Mouse (Mus musculus) liver, adult 2 months (tissue): ENCODE results near the gene Soat1. TPM values are rescaled to one million over a fixed set of nuclear protein-coding genes. Genes with fewer than 3 reads are reported as not detected.

Experiments used
- DNase-seq: peaks from one replicate; pipeline ENCODE4 v3.0.0-alpha.2; 2011; ENCODE audit warnings: low read depth, low spot score; ENCODE audit errors: extremely low read depth
- H3K27ac ChIP-seq: fragments of 200-500 bp; replicated peaks from 2 replicates; pipeline ENCODE4 v1.5.1; 2012; ENCODE audit warnings: low read depth, mild to moderate bottlenecking, control low read depth, inconsistent platforms, low read length; ENCODE audit not compliant: insufficient read depth
- H3K27me3 ChIP-seq: fragments of 200-500 bp; 2 replicates; pipeline ENCODE4 v1.6.1; 2012; ENCODE audit warnings: mild to moderate bottlenecking, moderate library complexity, low read length, inconsistent platforms; ENCODE audit not compliant: control insufficient read depth, insufficient read depth
- H3K36me3 ChIP-seq: fragments of 200-500 bp; 2 replicates; pipeline ENCODE4 v1.6.1; 2012; ENCODE audit warnings: low read length, inconsistent platforms; ENCODE audit not compliant: control insufficient read depth, insufficient read depth
- H3K4me1 ChIP-seq: fragments of 200-500 bp; 2 replicates; pipeline ENCODE4 v1.6.1; 2011; ENCODE audit warnings: low read length; ENCODE audit not compliant: control insufficient read depth, insufficient read depth
- H3K4me3 ChIP-seq: fragments of 200-500 bp; 2 replicates; pipeline ENCODE4 v1.5.1; 2011; ENCODE audit warnings: low read depth, mild to moderate bottlenecking, control low read depth, low read length, moderate library complexity; ENCODE audit not compliant: insufficient read depth
- H3K79me2 ChIP-seq: fragments of 200-500 bp; 2 replicates; pipeline ENCODE4 v1.6.1; 2012; ENCODE audit warnings: inconsistent platforms, mild to moderate bottlenecking, low read length, moderate library complexity; ENCODE audit not compliant: control insufficient read depth, insufficient read depth
- H3K9ac ChIP-seq: fragments of 200-500 bp; 2 replicates; pipeline ENCODE4 v1.6.1; 2012; ENCODE audit warnings: low read depth, mild to moderate bottlenecking, control low read depth, inconsistent platforms, low read length
- CTCF ChIP-seq: fragments of 200-500 bp; IDR thresholded peaks from 2 replicates; pipeline ENCODE4 v1.5.1; 2011; ENCODE audit warnings: low read depth, low read length, control low read depth
- POLR2A ChIP-seq: fragments of 200-500 bp; IDR thresholded peaks from 2 replicates; pipeline ENCODE4 v1.6.1; 2011; ENCODE audit warnings: low read length, control low read depth; ENCODE audit not compliant: insufficient read depth; ENCODE audit errors: extremely low read depth
- WGBS: fragments of 180-500 bp; shearing (Covaris S2); methylation state at CpG from one replicate; pipeline ENCODE4 v1.1.7; 2018; 5-methylcytosine and 5-hydroxymethylcytosine counted together
- polyA plus RNA-seq: library from polyadenylated mRNA; depleted of rRNA; stranded (reverse); fragments of >200 nt; gene quantifications from 2 replicates; pipeline ENCODE4 v1.2.3, GENCODE M21; 2012
- total RNA-seq: library from RNA; depleted of rRNA; stranded (reverse); fragments of >200 nt; gene quantifications from 2 replicates; pipeline ENCODE4 v1.2.3, GENCODE M21; 2014

The Soat1 gene
- total and polyA plus RNA-seq, 2 experiments: 2.4 to 5.9 TPM

DNA sequence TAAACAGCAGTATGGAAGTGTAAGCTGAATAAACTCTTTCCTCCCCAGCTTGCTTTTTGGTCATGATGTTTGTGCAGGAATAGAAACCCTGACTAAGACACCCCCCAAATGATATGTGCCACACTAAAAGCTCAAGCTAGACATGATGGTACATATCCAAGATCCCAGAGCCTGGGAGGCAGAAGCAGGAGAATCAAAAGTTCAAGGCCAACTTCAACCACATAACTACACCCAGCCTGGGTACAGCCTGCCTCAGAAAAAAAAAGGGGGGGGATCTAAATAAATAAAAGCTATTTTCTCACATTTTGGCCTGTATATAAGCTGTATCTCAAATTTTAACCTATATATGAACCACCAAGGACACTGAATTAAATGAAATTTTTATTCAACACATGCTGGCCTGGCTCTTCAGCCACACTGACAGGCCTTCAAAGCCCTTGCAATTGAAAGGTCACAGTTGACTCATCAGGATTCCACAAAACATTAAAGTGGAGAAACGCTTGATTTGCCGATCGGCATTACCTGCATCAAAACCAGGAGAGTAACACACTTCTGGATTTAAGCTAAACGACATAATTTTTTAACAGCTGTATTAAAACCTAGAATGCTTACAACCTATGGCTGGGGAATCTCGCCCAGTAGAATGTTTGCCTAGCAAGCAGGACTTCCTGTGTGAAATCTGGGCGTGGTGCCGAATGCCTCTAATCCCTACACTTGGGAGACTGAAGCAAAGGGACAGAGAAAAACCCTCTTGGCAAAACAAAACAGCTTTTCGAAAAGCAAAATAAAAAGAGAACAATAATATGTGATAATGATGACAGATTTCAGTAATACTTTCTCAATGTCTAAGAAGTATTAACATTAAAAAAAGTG lies 9.9 kb downstream of the Soat1 start:
- Histone ChIP-seq H3K36me3 (no peaks in the 10 kb centered on the region), H3K27me3 (peaks cover 16% of the 10 kb centered on the region; the same call in 1 of the 2 replicates), H3K9ac (no peak overlapping the region), H3K27ac (no peak overlapping the region), H3K79me2 (no peaks in the 10 kb centered on the region), H3K4me1 (peaks cover 6% of the 10 kb centered on the region), H3K4me3 (no peak overlapping the region)
- WGBS: 55% methylated on average over 8 of the region's 8 CpGs
- TF ChIP-seq POLR2A: no peak
- DNase-seq: no peak

DNA sequence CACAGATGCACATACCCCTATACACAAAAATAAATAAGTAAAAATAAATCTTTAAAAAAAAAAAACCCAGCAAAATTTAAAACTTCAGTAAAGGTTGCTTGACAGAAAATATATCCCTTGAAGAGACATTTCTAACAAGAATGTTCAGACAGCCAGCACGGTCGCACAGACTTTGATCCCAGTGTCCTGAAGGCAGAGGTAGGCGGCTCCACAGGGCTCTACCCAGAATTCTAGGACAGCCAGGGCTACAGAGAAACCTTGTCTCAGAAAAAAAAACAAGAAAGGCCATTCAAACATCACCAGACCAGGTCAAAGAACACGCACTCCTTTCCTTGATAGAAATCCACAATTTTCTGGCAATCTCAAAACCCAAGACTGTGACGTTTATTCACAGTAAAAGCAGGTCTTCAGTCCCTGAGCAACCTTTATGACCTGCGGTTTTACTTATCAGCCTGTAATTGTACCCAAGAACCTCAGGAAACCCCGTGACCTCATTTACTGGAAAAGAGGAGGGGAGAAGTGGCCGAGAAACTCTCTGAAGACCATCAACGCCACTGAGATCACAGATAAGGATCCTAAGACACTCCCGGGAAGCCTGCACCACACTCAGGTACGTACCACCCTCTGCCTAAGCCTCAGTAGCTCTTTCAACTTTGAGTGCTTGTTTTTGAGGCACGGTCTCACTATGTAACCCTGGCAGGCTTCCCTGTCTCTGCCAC lies 11.7 kb downstream of the Soat1 start:
- WGBS: 80% methylated on average over 12 of the region's 12 CpGs
- H3K79me2 ChIP-seq: no peaks in the 10 kb centered on the region
- H3K27ac ChIP-seq: no peak overlapping the region
- no peak overlapping the region for H3K4me3 ChIP-seq
- peaks cover 9% of the 10 kb centered on the region for H3K4me1 ChIP-seq
- H3K36me3 ChIP-seq: no peaks in the 10 kb centered on the region
- H3K9ac ChIP-seq: no peak overlapping the region
- no peak for DNase-seq
- H3K27me3 ChIP-seq: peaks cover 12% of the 10 kb centered on the region; the same call in 1 of the 2 replicates
- TF ChIP-seq CTCF: no peak
- TF ChIP-seq POLR2A: no peak

DNA sequence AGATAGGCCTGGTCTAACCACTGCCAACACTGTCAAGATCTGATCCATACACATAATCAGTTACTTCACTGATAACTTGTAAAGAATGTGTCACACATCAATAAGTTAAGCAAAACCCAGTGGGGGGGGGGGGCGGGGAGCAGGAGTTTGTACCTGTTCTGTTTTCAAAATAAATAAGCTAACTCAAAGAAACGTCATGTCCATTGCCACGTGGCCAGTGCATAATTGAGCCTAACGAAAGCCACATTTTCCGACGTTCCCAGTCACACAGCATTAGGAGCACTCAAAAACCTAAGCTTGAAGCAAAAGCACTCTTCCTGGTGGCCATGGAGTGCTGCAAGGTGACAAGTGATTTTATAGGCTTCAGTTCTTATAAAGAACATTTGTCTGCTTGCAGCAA lies 13.1 kb downstream of the Soat1 start:
- 38% methylated on average over 6 of the region's 6 CpGs for WGBS
- Histone ChIP-seq H3K27me3 (peaks cover 15% of the 10 kb centered on the region), H3K27ac (no peak overlapping the region), H3K9ac (no peak overlapping the region), H3K36me3 (no peaks in the 10 kb centered on the region), H3K79me2 (no peaks in the 10 kb centered on the region), H3K4me1 (peaks cover 9% of the 10 kb centered on the region), H3K4me3 (no peak overlapping the region)
- TF ChIP-seq CTCF: no peak
- TF ChIP-seq POLR2A: no peak
- no peak for DNase-seq

DNA sequence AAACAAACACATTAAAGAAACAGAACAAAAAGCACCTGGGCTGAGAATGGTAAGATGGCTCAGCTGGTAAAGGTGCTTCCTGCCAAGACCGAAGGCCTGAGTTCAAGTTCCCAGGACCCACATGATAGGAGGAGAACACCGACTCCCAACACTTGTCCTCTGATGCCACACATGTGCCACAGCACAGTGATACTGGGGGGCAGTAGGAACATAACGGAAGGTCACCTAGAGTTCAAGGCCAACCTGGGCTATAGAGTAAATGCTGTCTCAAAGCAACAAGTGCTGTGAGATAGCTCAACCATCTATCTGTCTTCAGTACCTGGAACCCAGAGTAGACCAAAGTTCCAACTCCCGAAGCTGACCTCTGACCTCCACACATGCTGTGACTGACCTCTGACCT lies 13.9 kb downstream of the Soat1 start:
- DNase-seq: no peak
- Histone ChIP-seq H3K4me1 (peaks cover 9% of the 10 kb centered on the region), H3K4me3 (no peak overlapping the region), H3K36me3 (no peaks in the 10 kb centered on the region), H3K27me3 (peaks cover 15% of the 10 kb centered on the region), H3K79me2 (no peaks in the 10 kb centered on the region), H3K27ac (no peak overlapping the region), H3K9ac (no peak overlapping the region; the same call in 1 of the 2 replicates)
- 67% methylated on average over 4 of the region's 4 CpGs for WGBS
- TF ChIP-seq CTCF (no peak), POLR2A (no peak)

DNA sequence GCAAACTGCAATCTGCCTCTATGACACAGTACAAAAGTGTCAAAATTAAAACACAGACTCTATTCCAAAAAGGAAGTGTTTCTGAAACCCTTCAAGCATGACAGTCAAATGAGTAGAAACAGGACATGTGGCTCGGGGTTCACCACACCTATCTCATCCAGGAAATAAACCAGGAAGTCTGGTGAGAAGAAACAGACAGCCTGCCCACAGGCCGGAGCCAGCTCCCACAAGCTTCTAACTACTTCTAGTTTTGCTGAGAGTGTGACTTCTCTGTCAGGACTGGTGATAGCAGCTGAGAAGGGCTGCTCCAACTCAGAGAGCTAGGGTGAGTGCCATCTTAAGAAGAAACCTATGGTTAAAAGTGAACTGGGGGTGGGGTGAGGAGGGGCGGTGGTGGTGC lies 14.4 kb downstream of the Soat1 start:
- whole genome bisulfite sequencing: 83% methylated on average over 3 of the region's 3 CpGs
- Histone ChIP-seq H3K4me3 (no peak overlapping the region), H3K79me2 (no peaks in the 10 kb centered on the region), H3K27ac (no peak overlapping the region), H3K9ac (no peak overlapping the region), H3K4me1 (peaks cover 9% of the 10 kb centered on the region), H3K36me3 (no peaks in the 10 kb centered on the region), H3K27me3 (peaks cover 18% of the 10 kb centered on the region)
- peak; percentile 29 for DNase-seq
- TF ChIP-seq POLR2A (no peak), CTCF (no peak)
